Mouse (Mus musculus) liver, adult 2 months (tissue): Measurements from ENCODE around the gene Urah.

Experiments used
- CTCF ChIP-seq: fragments of 200-500 bp; IDR thresholded peaks from 2 replicates; pipeline ENCODE4 v1.5.1; 2011; ENCODE audit warnings: low read depth, low read length, control low read depth
- POLR2A ChIP-seq: fragments of 200-500 bp; IDR thresholded peaks from 2 replicates; pipeline ENCODE4 v1.6.1; 2011; ENCODE audit warnings: low read length, control low read depth; ENCODE audit not compliant: insufficient read depth; ENCODE audit errors: extremely low read depth

- no peak for TF ChIP-seq POLR2A
- TF ChIP-seq CTCF = no peak
Observed at GRCm38 (mm10) chr7:140811714-140812113, 23.1 kb upstream of the Urah start.
